ENCODE assay signal across 1 mouse cellular context in the genomic region with DNA sequence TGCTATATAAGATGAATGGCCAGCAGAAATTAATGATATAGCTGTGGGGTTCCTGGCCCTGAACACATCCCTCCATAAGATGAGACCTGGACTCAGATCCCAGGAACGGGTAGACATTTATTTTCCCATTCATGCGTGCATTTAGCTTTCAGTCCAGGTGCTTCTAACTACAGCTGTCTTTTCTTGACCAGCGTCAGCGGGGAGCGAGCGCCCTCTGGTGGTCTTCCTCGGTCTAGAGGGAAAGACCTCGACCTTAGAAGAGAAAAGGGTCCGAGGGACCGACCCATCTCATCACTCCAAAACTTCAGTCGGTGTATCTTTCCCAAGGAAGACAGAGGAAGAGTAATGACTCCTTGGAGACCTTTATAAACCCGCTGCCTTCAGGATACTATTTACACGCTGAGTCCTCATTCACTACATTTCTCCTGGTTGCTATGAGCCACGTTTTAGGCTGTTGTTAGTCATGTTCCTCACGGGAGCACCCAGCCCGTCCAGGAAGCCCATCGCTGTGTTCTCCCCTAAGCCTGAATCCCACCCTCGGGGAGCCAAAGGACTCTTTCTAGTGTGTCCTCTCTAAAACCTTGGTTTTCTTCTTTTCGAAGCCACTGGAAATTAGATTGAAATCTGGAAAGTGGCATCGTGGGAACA.
TF ChIP-seq lines count a peak whose summit lies in the region.

No protein-coding gene starts in this region.

TF ChIP-seq in C2C12, 6 proteins besides CTCF, POLR2A, EP300 and RAD21:
- no peak for TF ChIP-seq CEBPB (IDR thresholded peaks at IDR 0.05; ENCODE audit: low read depth)
- no peak for TF ChIP-seq FOSL1 (IDR thresholded peaks at IDR 0.05; ENCODE audit: insufficient read depth, low read length, poor library complexity, severe bottlenecking)
- no peak for TF ChIP-seq MYOD1 (IDR thresholded peaks at IDR 0.05; ENCODE audit: control insufficient read depth, insufficient read length, low read depth)
- TF ChIP-seq USF1 (IDR thresholded peaks at IDR 0.05; ENCODE audit: low read depth): no peak
- no peak for TF ChIP-seq MYOG (IDR thresholded peaks at IDR 0.05; ENCODE audit: control insufficient read depth, extremely low read depth, insufficient read length)
